Mouse (Mus musculus) gastrocnemius, postnatal 10 days (tissue): Measurements from ENCODE around the gene Osbpl2. TPM values are rescaled to one million over a fixed set of nuclear protein-coding genes. Genes with fewer than 3 reads are reported as not detected.
A peak's percentile ranks its signal among the peaks of the same experiment; 100 is the strongest.
"Not testable (repeated sequence)": the region's sequence is repeated elsewhere in the genome, so short reads cannot be mapped to it uniquely, and the experiment has no call there.

Source experiments
- DNase-seq: peaks from one replicate; pipeline ENCODE4 v3.0.0; 2021; ENCODE audit warnings: mixed read lengths
- total RNA-seq, 2 experiments: library from RNA; stranded (reverse); gene quantifications; 2 replicates each; pipeline ENCODE4 v1.2.3; 2021

Gene Osbpl2
- total RNA-seq, 2 experiments from 2014 or later = 18.1 to 21.5 TPM

DNA sequence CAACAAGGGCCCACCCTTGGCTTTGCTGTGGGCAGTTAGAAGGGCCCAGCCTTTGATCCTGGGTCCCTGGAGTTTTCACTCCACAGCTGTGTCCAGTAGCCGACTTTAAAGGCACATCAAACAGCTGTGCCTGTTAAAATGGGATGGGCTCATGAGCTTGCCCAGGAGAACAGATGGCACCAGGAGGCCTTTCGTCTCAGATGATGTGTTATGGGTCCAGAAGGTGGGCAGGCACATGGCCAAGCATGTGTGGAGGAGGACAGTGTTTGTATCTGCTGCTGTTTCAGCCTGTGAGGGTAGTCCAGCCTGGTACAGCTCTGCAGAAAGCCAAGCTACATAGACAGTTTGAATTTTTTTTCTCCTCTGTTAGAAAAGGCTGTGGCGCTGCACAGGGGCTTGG is 35.7 kb downstream of the Osbpl2 start:
- no peak for DNase-seq

DNA sequence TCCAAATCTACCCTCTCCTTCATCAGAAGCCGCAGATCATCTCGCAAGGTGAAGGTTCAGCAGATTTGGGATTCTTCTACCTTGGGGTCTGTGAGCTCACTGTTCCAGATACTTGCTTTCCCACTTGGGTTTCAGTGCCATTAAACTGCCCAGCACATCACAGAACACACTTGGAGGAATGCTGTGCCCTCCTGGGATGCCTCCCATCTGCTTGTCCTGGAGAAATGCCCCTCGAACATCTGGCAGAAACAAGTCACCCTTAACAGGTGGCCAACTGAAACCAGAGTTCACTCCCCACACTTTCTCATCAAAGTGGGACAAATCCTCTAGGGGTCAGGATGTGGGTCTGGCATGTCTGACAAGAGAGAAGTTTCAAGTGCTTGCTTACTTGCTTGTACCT is 39.5 kb downstream of the Osbpl2 start:
- DNase-seq = no peak

DNA sequence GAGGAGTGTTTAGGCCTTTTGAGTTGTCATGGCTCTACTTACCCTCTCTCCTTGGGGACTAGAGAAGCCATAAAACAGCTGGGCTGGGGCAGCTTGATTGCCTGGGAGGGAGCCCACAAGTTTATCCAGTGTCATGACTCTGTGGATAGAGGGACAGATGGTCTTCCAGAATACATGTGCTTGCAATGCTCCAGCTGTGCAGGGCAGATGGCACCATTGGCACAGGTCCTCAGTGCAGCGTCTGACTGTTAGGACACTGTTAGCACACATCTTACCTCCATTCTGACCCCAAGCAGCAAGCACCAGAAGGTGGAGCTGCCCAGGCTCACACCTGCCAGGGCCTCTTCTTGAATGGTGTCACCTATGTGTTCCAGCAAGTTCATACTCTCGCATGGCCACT is 46.7 kb downstream of the Osbpl2 start:
- DNase-seq = no peak

DNA sequence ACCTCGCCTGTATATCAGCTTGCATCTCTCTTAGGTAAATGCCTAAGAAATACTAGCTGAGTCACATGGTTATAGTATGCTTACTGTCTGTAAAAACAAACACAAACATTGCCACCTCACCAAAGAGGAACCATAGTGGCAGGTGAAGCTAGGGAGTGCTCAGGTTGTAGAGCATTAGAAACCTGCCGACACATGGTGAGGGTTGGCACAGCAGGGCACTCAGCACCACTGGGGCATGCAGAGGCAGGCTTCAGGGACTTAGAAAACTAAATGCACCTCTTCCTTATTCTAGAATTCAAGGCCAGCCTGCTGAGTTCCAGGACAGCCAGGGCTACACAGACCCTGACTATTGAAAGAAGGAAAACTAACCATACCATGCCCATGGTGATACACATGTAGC is 47.8 kb downstream of the Osbpl2 start:
- DNase-seq = no peak

DNA sequence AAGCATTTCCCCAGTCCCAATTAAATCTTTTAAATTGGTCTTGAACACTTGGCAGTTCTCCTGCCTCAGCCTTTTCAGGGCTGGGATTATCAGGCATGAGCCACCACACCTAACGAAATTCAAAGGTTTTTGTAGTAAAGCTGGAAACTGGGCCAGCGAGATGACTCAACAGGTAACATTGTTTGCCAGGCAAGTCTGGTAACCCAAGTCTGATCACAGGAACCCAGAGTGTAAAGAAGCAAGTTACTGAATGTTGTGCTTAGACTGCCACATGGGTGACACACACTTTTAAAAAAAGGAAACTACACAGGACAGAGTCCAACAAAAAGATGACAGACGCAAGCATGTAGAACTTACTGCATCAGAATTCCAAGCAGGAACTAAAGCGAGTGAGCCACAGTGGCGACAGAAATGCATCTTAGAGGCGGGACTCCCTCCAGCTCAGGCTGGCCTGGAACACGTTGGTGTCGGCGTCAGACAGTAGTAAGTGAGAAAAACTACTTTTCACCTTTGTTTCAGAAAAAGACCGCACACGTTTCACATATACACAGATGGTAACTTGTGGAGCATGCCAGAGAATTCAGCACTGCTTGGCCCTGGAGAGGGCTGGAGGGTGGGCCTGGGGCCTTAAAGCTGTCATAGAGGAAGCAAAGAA is 51.2 kb downstream of the Osbpl2 start:
- no peak for DNase-seq

DNA sequence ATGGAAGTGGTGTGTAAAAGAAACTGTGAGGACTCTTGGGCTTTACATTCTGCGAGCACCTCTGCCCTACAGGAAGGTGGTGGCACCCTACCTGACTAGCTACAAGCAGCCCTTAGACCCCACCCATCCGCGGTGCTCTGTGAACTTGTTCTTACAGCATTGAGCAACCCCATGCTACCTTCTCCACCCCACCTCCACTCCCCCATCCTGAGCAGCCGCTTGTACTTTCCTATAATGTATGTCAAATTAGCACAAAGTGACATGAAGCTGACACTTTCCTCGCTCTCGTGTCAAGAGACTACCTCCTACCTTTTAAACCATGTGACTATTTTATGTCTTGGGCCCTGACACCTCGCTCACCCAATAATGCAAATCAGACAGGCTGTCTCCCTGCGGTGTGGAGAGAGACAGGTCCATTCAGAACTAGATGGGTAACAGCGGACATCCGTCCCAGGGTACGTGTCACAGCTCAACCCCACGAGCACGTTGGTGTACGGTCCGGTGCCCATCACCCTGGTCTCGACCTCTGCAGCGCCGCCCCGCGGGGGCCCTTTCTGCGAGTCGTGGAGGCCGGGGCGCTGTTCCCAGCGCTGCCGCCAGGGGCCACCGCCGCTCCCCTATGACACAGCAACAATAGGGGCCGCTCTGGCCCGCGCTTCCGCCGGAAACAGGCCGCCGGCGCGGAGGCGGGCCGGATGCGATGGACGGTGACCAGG is 51.9 kb downstream of the Osbpl2 start, which contains the start of gene Adrm1:
Adrm1 (plus strand) TSS at position 680 of the 716 bp plus-strand sequence.
- DNase-seq = peak; percentile 98

DNA sequence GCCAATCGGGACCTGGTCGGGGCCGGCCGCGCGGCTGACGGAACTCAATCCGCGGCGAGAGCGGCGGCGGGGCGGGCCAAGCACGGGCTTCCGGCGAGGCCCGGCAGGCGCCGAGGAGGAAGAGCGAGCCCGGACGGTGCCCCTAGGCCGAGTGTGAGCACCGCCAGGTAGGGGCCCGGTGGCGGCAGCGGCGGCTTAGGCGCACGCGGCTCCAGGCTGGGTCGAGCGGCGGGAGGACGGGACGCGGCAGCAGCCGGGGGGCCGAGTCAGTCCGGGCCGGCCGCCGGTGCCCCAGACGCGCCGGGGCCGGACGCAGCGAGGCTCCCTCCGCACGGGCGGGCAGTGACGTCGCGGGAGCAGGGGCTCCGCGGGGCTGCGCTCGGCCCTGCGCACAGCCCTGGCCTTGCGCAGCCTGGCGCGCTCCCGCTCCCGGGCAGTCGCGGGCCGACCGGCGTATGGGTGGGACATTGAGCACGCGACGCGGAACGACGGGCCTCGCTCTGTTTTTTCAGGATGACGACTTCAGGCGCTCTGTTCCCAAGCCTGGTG is 52.5 kb downstream of the Osbpl2 start:
- DNase-seq = no peak

DNA sequence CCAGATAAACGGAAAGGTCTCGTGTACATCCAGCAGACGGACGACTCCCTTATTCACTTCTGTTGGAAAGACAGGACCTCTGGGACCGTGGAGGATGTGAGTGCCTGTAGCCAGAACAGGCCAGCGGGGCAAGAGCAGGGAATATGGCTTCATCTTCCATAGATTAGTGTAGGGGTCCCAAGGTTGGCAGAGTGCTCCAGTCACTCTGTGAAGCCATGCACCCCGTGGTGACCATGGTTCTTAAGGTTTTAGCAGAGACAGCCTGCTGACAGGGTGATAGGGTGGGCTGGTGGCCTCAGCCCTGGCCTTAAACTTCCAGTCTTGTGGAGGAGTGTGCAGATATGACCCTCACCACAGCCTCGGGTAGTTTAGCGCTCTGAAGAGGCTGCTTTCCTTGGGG is 53.0 kb downstream of the Osbpl2 start:
- no peak for DNase-seq

DNA sequence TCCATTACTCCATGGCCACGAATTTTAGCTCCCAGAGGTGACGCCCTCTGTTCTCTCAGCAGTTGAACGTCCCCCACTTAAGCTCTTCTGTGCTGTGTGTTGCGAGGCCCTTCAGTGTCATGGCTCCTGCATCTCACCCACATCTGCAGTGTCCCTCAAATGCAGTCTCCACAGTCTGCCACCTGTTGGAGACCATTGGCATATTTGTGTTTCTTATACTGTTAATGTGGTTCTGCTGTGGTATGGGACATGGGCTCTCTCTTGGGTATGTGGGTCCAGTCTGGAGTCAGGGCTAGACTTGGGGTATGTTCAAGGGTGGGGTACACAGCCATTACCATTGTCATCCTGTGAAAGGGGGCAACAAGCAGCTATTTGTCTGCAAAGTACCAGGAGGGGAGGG is 54.1 kb downstream of the Osbpl2 start:
- no peak for DNase-seq

DNA sequence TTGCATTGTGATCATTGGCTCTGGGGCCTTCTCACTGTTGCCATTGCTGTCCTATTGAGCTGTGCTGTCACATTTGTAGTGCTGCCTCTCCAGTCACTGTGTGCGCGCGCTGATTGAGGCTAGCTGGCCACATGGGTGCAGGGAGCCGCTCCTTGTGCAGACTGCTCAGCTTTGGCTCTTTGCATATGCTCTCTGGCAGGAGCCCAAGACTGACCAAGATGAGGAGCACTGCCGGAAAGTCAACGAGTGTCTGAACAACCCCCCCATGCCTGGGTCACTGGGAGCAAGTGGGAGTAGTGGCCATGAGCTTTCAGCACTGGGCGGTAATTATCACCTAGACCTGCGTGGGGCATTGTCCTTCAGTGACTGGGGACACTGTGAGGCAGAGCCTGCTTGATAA is 54.6 kb downstream of the Osbpl2 start:
- not testable (repeated sequence) for DNase-seq

DNA sequence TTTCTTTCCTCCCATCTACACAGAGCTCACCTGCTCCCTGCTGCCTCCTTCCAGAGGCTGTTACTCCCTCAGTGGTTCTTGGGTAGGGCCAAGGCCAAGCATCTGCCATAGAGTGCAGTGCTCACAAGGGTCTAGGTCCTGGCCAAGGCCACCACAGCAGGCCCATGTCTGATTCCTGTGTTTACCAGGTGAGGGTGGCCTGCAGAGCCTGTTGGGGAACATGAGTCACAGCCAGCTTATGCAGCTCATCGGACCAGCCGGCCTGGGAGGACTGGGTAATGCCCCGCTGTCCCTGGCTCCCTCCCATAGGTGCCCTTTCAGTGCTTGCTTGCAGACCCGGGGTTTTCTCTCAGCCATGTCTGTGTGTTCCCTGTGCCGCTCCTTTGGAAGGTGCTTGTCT is 55.0 kb downstream of the Osbpl2 start:
- no peak for DNase-seq

DNA sequence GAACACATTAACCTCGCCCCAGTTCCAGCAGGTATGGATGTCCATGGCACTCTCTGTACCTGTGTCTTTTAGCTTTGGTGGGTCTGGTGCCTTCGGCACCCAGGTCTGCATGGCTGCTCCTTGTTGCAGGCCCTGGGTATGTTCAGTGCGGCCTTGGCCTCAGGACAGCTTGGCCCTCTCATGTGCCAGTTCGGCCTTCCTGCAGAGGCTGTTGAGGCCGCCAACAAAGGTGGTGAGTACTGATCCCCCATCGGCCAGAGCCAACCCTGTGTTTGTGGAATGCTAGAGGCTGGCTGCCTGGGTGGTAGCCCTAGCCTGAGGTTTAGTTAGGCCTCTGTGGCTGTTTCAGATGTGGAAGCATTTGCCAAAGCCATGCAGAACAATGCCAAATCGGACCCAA is 56.6 kb downstream of the Osbpl2 start:
- DNase-seq = no peak

DNA sequence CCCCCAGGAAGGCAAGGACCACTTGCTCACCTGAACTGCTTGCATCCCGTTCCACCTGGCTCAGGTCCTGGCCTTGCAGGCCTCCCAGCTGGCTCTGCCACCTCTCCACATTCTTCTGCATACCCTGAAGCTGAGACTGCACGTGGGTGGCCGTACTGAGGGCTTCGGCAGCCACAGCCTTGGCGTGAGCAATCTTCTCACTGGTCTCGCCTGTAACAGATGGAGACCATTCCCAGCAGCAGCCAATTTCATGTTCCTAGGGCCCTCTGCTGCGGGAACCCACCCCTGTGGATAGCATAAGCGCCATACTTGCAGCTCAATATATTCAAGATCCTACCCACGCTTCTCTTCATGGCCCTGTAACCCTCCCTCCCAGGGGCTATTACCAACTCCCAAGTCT is 62.4 kb downstream of the Osbpl2 start:
- no peak for DNase-seq

DNA sequence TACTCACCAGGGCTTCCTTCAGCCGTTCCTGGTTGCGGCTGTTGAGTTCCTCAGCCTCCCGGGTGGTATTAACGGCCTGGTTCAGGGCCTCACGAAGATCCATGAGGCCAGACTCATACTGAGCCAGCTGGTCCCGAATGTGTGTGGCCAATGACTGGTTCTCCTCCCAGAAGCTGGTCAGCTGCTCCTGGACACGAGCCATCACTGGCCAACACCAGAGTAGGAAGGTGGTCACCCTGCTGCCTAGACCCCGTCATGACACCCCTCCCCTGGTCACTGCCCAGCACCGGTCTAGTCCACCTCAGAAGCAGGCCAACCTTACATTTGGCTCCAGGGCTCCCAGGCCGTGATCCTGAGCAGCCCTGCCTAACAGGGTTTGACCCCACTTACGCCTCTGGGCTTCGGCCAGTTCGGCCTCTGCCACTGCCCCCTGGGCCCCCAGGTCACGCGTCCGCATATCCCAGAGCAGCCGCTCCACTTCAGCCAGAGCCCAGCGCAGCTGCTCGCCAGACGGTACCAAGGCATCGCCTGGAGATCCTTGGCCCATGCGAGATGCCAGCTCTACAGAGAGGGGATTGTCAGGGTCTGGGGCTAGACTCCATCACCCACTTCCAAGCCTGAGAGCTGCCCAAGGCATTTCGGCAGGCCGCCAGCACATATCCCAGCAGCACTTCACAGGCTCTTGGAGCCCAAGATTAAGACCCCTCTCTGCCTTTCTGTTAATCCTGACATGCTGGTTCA is 65.1 kb downstream of the Osbpl2 start:
- DNase-seq = peak; percentile 51

DNA sequence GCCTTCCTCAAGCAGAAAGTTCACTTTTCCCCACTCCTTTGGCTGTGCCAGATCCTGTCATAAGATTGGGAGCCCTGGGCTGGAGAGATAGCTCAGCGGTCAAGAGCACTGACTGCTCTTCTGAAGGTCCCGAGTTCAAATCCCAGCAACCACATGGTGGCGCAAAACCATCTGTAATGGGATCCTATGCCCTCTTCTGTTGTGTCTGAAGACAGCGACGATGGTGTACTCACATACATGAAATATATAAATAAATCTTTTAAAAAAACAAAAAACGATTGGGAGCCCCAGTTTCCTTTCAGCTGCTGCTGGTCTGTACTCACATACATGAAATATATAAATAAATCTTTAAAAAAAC is 65.6 kb downstream of the Osbpl2 start:
- DNase-seq = no peak

DNA sequence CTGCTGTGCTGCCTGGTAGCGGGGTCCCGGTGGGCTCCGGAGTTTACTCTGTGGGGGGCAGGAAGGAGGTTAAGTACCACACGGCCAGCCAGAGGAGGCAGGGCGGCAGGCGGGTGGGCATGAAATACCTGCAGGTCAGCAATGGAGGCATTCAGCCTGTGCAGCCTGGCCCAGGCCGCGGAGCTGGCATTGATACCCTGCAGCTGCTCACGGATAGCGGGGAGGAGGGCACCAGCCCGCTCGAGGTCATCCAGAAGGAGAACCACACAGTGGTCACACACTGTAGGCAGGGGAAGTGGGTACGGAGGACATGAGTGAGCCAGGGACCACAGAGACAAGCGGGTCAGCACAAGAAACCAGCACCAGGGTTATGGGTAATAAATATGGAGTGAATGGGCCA is 66.6 kb downstream of the Osbpl2 start:
- peak; percentile 64 for DNase-seq

DNA sequence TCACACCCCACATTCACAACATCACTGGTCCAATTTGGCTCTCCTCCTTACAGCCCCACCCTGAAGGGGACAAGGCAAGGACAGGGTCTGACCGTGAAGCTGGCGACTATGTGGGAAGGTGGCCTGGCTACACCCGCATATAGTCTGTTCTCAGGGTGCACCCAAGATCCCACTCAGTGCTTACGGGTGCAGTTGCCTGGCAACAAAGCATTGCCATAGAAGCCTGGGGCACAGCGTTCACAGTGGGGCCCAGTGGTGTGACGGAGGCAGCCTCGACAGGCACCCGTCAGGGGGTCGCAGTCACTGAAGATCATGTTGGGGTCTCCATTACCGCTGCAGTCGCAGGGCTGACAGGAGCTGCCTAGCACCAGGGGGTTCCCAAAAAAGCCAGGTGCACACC is 68.3 kb downstream of the Osbpl2 start:
- no peak for DNase-seq

DNA sequence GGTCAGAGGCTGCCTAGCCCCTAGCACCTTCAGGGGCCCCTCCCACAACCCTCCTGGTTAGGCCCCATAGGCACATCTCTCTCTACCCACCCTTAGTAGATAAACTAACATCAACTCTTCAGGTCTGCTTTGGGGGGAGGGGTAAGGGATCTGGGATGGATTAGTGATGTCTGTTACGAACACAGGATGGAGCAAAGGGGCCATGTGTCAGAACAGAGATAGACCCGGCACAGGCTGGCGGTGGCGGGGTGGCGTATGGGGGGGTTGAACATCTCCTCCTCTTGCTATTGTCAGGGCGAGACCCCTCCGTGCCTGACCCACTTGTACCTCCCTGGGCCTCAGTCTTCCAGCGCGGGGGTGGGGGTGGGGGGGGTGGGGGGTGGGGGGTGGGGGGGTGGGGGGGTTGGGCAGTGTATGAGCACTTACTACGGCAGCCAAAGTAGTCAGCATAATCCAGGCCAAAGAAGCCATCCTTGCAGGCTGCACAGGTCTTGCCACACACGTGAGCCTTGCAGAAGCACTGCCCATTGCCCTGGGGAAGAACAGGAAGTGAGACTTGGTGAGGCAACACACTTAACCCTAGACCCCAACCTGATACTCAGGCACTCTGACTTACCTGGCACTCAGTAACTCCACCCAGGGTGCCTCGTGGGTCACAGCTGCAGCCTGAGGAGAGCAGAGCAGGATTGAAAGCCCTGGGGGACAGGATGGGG is 77.7 kb downstream of the Osbpl2 start:
- no peak for DNase-seq

DNA sequence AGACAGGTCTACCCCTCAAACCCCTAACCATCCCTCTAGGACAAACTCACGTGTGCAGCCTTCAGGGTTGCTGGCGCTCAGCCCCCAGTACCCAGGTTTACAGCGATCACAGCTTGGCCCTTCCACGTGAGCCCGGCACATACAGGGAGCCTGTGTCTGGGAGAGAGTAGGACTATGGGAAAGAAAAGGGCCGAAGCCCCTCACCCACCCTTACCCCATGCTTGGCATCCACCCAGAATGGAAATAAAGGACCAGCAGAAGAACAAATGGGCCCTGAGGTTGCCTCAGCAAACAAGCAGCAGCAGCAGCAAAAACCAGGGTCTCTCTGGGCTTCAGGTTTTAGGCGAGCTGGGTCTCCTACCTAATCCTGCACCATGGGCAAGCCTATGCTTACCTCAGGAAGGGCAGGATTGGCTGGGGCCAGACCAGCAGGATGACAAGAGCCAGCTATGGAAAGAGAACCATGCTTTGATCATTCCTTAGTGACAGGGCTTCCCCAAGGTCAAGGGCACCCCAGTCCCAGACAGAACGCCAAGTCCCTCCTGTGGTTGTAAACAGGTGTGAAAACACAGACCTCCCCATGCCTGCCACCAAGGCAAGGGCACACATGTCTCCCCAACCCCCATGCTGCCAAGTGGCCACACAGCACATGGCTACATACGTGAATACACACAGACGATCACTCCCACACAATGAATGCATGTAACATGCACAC is 78.4 kb downstream of the Osbpl2 start:
- DNase-seq = no peak

DNA sequence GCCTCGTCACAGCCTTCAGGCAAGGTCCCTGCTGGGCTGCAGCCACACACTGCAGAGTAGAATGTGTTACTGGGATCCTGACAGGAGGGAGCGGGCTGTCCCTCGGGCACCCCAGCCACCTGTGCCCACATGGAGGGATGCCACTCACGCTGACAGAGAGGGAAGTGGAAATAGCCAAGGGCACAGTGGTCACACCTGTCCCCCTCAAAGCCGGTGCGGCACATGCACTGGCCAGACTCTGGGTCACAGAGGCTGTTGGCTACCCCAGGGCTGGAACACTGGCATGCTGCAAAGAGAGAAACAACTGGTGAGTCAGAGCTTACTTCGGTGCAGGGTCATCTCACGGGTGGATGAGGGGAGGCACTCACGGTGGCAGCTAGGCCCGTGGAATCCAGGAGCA is 79.7 kb downstream of the Osbpl2 start:
- no peak for DNase-seq

DNA sequence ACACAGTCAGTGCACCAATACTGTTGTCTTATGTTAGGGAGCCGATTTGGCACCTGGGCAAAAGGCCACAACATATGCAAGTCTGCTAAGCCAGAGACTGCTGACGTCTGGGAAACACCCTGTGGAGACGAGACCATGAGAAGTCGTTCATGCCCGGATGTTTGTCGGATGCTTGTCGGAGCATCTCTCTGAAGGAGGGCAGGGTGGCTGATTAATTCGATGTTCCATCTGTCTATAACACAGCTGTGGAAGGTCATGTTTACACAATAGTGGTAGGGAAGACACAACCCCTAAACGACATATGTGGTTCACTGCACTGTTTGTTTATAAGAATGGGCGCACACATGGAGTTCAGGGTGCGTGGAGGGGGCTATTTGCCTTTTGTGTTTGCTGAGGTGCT is 81.6 kb downstream of the Osbpl2 start:
- no peak for DNase-seq

DNA sequence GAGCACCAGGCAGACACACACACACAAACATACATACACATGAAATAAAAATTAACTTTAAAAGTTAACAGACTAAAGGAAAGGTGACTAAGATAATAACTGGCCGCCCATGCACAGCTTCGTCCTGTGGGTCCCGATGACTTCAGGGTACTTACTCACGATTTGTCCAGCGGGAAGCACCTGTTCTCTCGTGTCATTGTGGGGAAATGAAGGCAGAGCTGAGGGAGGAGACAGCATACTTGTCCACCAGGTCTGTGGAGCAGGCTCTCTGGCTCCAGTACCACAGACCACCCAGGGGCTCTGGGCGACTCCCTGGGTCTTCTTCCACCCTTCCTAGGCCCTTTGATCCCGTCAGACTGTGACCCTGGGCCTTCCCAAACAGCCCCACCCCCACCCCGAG is 82.2 kb downstream of the Osbpl2 start:
- DNase-seq = no peak
